7 mouse cellular contexts compared by ENCODE assay signal in genomic region chr5:150259191-150260053, GRCm38 (mm10).
DNase-seq lines count a peak whose midpoint lies in the region; ATAC-seq and TF ChIP-seq lines count a peak whose summit lies in the region.

No protein-coding gene starts in this region.

- peak; percentile 82 for ATAC-seq in embryonic facial prominence, embryonic 11.5 days (replicated peaks; ENCODE audit: insufficient number of reproducible peaks, low FRiP score, low TSS enrichment, low read depth)
- peak; percentile 87 for ATAC-seq in midbrain, embryonic 11.5 days (ENCODE audit: low FRiP score)
- peak; percentile 69; the same call in 1 of the 2 replicates for ATAC-seq in stomach, embryonic 15.5 days (ENCODE audit: insufficient read depth, low FRiP score, low read depth)

- peaks cover 12% of the 10 kb centered on the region for H3K4me1 ChIP-seq in bone marrow macrophage, adult 2 months (ENCODE audit: control insufficient read depth, insufficient read depth, low read length)
- H3K4me1 ChIP-seq in embryonic facial prominence, embryonic 11.5 days (ENCODE audit: control insufficient read depth, insufficient read depth, low read length): no peaks in the 10 kb centered on the region
- H3K4me1 ChIP-seq in limb, embryonic 10.5 days: peaks cover 38% of the 10 kb centered on the region
- H3K4me1 ChIP-seq in midbrain, embryonic 11.5 days (ENCODE audit: control insufficient read depth, insufficient read depth, low read length): peaks cover 8% of the 10 kb centered on the region
- H3K4me1 ChIP-seq in stomach, embryonic 15.5 days: peaks cover 9% of the 10 kb centered on the region

- H3K4me3 ChIP-seq in bone marrow macrophage, adult 2 months (ENCODE audit: insufficient read depth, low read length): peak overlapping the region; percentile 71
- peak overlapping the region; percentile 35 for H3K4me3 ChIP-seq in embryonic facial prominence, embryonic 11.5 days (ENCODE audit: low read depth, low read length)
- H3K4me3 ChIP-seq in limb, embryonic 10.5 days: peak overlapping the region; percentile 51
- H3K4me3 ChIP-seq in midbrain, embryonic 11.5 days (ENCODE audit: low read depth, low read length): peak overlapping the region; percentile 36
- peak overlapping the region; percentile 48 for H3K4me3 ChIP-seq in stomach, embryonic 15.5 days (replicated peaks)

- no peaks in the 10 kb centered on the region for H3K27me3 ChIP-seq in embryonic facial prominence, embryonic 11.5 days (ENCODE audit: control insufficient read depth, insufficient read depth, low read length)
- H3K27me3 ChIP-seq in limb, embryonic 10.5 days (ENCODE audit: low read depth, poor library complexity, severe bottlenecking): peaks cover 16% of the 10 kb centered on the region; the same call in 1 of the 2 replicates
- no peaks in the 10 kb centered on the region; the same call in 1 of the 2 replicates for H3K27me3 ChIP-seq in midbrain, embryonic 11.5 days (ENCODE audit: control insufficient read depth, insufficient read depth, low read length)
- H3K27me3 ChIP-seq in stomach, embryonic 15.5 days (replicated peaks): no peaks in the 10 kb centered on the region

- H3K4me2 ChIP-seq in embryonic facial prominence, embryonic 11.5 days (ENCODE audit: low read depth, low read length): peak overlapping the region; percentile 53
- peak overlapping the region; percentile 76 for H3K4me2 ChIP-seq in midbrain, embryonic 11.5 days
- H3K4me2 ChIP-seq in stomach, embryonic 15.5 days: peak overlapping the region; percentile 96

- no peak for TF ChIP-seq POLR2A in bone marrow macrophage, adult 2 months (IDR thresholded peaks at IDR 0.05; ENCODE audit: borderline replicate concordance, low read depth, low read length)

- no peaks in the 10 kb centered on the region for H3K36me3 ChIP-seq in embryonic facial prominence, embryonic 11.5 days (replicated peaks; ENCODE audit: control insufficient read depth, insufficient read depth, low read depth, low read length)
- H3K36me3 ChIP-seq in limb, embryonic 10.5 days: no peaks in the 10 kb centered on the region
- H3K36me3 ChIP-seq in midbrain, embryonic 11.5 days (ENCODE audit: control insufficient read depth, insufficient read depth, low read length): no peaks in the 10 kb centered on the region
- no peaks in the 10 kb centered on the region for H3K36me3 ChIP-seq in stomach, embryonic 15.5 days

- 2% methylated on average over 26 of the region's 29 CpGs for WGBS in embryonic facial prominence, embryonic 11.5 days
- WGBS in limb, embryonic 10.5 days: 2% methylated on average over 27 of the region's 29 CpGs
- whole genome bisulfite sequencing in midbrain, embryonic 11.5 days: 1% methylated on average over 26 of the region's 29 CpGs
- 3% methylated on average over 26 of the region's 29 CpGs for WGBS in stomach, embryonic 15.5 days

- DNase-seq in embryonic facial prominence, embryonic 11.5 days (ENCODE audit: low spot score): peak; percentile 67
- peak; percentile 27 to 41 for DNase-seq in heart, adult 9 months (ENCODE audit: low spot score in 2 of 2)
- DNase-seq in kidney, adult 8-10 months: peak; percentile 32 to 34
- peak; percentile 66 for DNase-seq in limb, embryonic 10.5 days (ENCODE audit: low spot score)
- DNase-seq in midbrain, embryonic 11.5 days (ENCODE audit: low spot score, missing footprints): peak; percentile 93

- H3K9me3 ChIP-seq in embryonic facial prominence, embryonic 11.5 days (replicated peaks; ENCODE audit: control insufficient read depth, low read length): no peaks in the 10 kb centered on the region
- H3K9me3 ChIP-seq in limb, embryonic 10.5 days (replicated peaks): no peaks in the 10 kb centered on the region
- H3K9me3 ChIP-seq in midbrain, embryonic 11.5 days (ENCODE audit: control insufficient read depth, low read length): no peaks in the 10 kb centered on the region
- H3K9me3 ChIP-seq in stomach, embryonic 15.5 days: no peaks in the 10 kb centered on the region

- TF ChIP-seq CTCF in bone marrow macrophage, adult 2 months (IDR thresholded peaks at IDR 0.05; ENCODE audit: low read depth, low read length): 0 out of 2 replicates have a peak, but pooled peaks have one; percentile 19

- peak overlapping the region; percentile 52 for H3K9ac ChIP-seq in embryonic facial prominence, embryonic 11.5 days (replicated peaks; ENCODE audit: low read length)
- H3K9ac ChIP-seq in midbrain, embryonic 11.5 days (ENCODE audit: low read length): peak overlapping the region; percentile 57
- peak overlapping the region; percentile 44 for H3K9ac ChIP-seq in stomach, embryonic 15.5 days

- no peak overlapping the region for H3K27ac ChIP-seq in bone marrow macrophage, adult 2 months (ENCODE audit: insufficient read depth, low read depth, low read length)
- H3K27ac ChIP-seq in embryonic facial prominence, embryonic 11.5 days (replicated peaks; ENCODE audit: low read depth, low read length): no peak overlapping the region; the same call in 1 of the 2 replicates
- H3K27ac ChIP-seq in limb, embryonic 10.5 days: peak overlapping the region; percentile 61
- H3K27ac ChIP-seq in midbrain, embryonic 11.5 days (ENCODE audit: low read depth, low read length): no peak overlapping the region; the same call in 1 of the 2 replicates
- peak overlapping the region; percentile 67 for H3K27ac ChIP-seq in stomach, embryonic 15.5 days

Comparison
In these comparisons a context has a peak if more than half of its experiments do, and no peak if none do; other contexts are left out.
1. H3K27ac ChIP-seq: peak in limb, embryonic 10.5 days (single experiment) and stomach, embryonic 15.5 days (single experiment); none in bone marrow macrophage, adult 2 months (single experiment), embryonic facial prominence, embryonic 11.5 days (single experiment) and midbrain, embryonic 11.5 days (single experiment).
2. DNase-seq: peak in every context shown above with its lines; median percentile 93 in midbrain, embryonic 11.5 days; 67 in embryonic facial prominence, embryonic 11.5 days; 66 in limb, embryonic 10.5 days; 34 in heart, adult 9 months; 33 in kidney, adult 8-10 months.
3. Peak in every context shown above with its lines, with median percentiles within 50 percentile points of each other: H3K4me3 ChIP-seq, ATAC-seq, H3K4me2 ChIP-seq and H3K9ac ChIP-seq.